25 mouse cellular contexts compared by ENCODE assay signal in genomic region chr14:101417679-101418078, GRCm38 (mm10).
DNase-seq lines count a peak whose midpoint lies in the region; ATAC-seq and TF ChIP-seq lines count a peak whose summit lies in the region.
"Had no signal": no experiment of that assay in that cellular context is flagged by ENCODE, and none has a peak within 500 bp of the region (broad histone marks: within the 10 kb centered on the region; RNA-seq: fewer than 3 reads in every experiment).

No protein-coding gene starts in this region.

- no peaks in the 10 kb centered on the region for H3K4me1 ChIP-seq in kidney, embryonic 14.5 days (ENCODE audit: control insufficient read depth, insufficient read depth, low read length)
- 0 out of 2 replicates have a peak, but pooled peaks cover 2% of the 10 kb centered on the region for H3K4me1 ChIP-seq in kidney, embryonic 16.5 days (ENCODE audit: insufficient read depth, low read length)
- H3K4me1 ChIP-seq in lung, postnatal 0 days (ENCODE audit: insufficient read depth, low read depth, low read length) = no peaks in the 10 kb centered on the region
- H3K4me1 ChIP-seq: embryonic facial prominence, embryonic 13.5 days; embryonic facial prominence, embryonic 15.5 days; forebrain, embryonic 10.5 days; forebrain, embryonic 12.5 days had no signal

- no peak overlapping the region for H3K4me3 ChIP-seq in kidney, embryonic 14.5 days (ENCODE audit: low read length)
- H3K4me3 ChIP-seq in kidney, embryonic 16.5 days (ENCODE audit: low read length) = no peak overlapping the region
- H3K4me3 ChIP-seq in C2C12 (ENCODE audit: insufficient read depth, poor library complexity, severe bottlenecking) = no peak overlapping the region
- no peak overlapping the region for H3K4me3 ChIP-seq in lung, postnatal 0 days (ENCODE audit: low read depth, low read length)
- H3K4me3 ChIP-seq: embryonic facial prominence, embryonic 13.5 days; embryonic facial prominence, embryonic 15.5 days; erythroblast, embryonic 14.5 days; forebrain, embryonic 10.5 days; forebrain, embryonic 12.5 days had no signal

- H3ac ChIP-seq in C2C12 (ENCODE audit: control insufficient read depth, insufficient read length, low read depth) = no peak overlapping the region

- peak; percentile 73; the same call in 1 of the 2 replicates for ATAC-seq in kidney, embryonic 14.5 days (ENCODE audit: low FRiP score, low TSS enrichment)
- ATAC-seq in kidney, embryonic 16.5 days (ENCODE audit: low FRiP score, low TSS enrichment) = no peak
- peak; percentile 73 for ATAC-seq in Patski
- ATAC-seq in lung, postnatal 0 days = no peak
- ATAC-seq: CD4-positive, CD25-positive, alpha-beta regulatory T cell, adult 4 months; forebrain, embryonic 14.5 days; forebrain, embryonic 16.5 days had no signal

- POLR2A ChIA-PET in Patski (lab: Charles Lee) = interaction anchor here (0.6 kb wide), 1 partner anchor 416 kb away, joined by 4 read pairs; no protein-coding TSS in a partner anchor

- H3K79me2 ChIP-seq in C2C12 (ENCODE audit: control insufficient read depth, insufficient read depth) = no peaks in the 10 kb centered on the region

- TF ChIP-seq CTCF in C2C12 (IDR thresholded peaks at IDR 0.05; ENCODE audit: control insufficient read depth, insufficient read depth, insufficient read length) (no peak), Patski (IDR thresholded peaks at IDR 0.05) (no peak)
- no peak for TF ChIP-seq CTCF in lung, postnatal 0 days (IDR thresholded peaks at IDR 0.05)

- CTCF ChIA-PET in Patski (lab: Charles Lee) = interaction anchor here (1.3 to 1.8 kb wide), 4 partner anchors 11 to 41 kb away, joined by 3 to 7 read pairs (median 4); no protein-coding TSS in a partner anchor

- H3K4me2 ChIP-seq in kidney, embryonic 14.5 days (replicated peaks; ENCODE audit: low read depth, low read length) = no peak overlapping the region
- H3K4me2 ChIP-seq in kidney, embryonic 16.5 days (replicated peaks; ENCODE audit: low read depth, low read length) = no peak overlapping the region
- no peak overlapping the region for H3K4me2 ChIP-seq in lung, postnatal 0 days (replicated peaks; ENCODE audit: low read depth, low read length)
- H3K4me2 ChIP-seq: embryonic facial prominence, embryonic 13.5 days; embryonic facial prominence, embryonic 15.5 days; forebrain, embryonic 12.5 days had no signal

- DNase-seq in Patski (ENCODE audit: low read depth, low spot score) = peak; percentile 49
- no peak for DNase-seq in lung, postnatal 0 days (ENCODE audit: low spot score)
- DNase-seq: adrenal gland, adult 2 months; adrenal gland, postnatal 10 days; adrenal gland, postnatal 25 days; cerebellum, adult 11 months; cerebellum, adult 18-20 months; cerebellum, adult 8-10 months; cerebellum, adult 9-11 months; cerebellum, postnatal 14 days; cerebellum, postnatal 36 days; embryo, embryonic 11 days had no signal

- H3K9ac ChIP-seq in kidney, embryonic 14.5 days (ENCODE audit: low read depth, low read length) = no peak overlapping the region
- H3K9ac ChIP-seq in kidney, embryonic 16.5 days (replicated peaks; ENCODE audit: low read length) = no peak overlapping the region
- H3K9ac ChIP-seq in lung, postnatal 0 days (replicated peaks; ENCODE audit: low read depth) = no peak overlapping the region
- H3K9ac ChIP-seq: embryonic facial prominence, embryonic 13.5 days; embryonic facial prominence, embryonic 15.5 days; forebrain, embryonic 12.5 days had no signal

- H3K36me3 ChIP-seq in kidney, embryonic 14.5 days (ENCODE audit: control insufficient read depth, insufficient read depth, low read length) = no peaks in the 10 kb centered on the region
- H3K36me3 ChIP-seq in kidney, embryonic 16.5 days (ENCODE audit: insufficient read depth, low read length) = no peaks in the 10 kb centered on the region
- no peaks in the 10 kb centered on the region for H3K36me3 ChIP-seq in C2C12 (ENCODE audit: control insufficient read depth, insufficient read depth)
- H3K36me3 ChIP-seq in lung, postnatal 0 days (ENCODE audit: insufficient read depth, low read length) = no peaks in the 10 kb centered on the region
- H3K36me3 ChIP-seq: embryonic facial prominence, embryonic 13.5 days; embryonic facial prominence, embryonic 15.5 days; forebrain, embryonic 10.5 days; forebrain, embryonic 12.5 days; G1E had no signal

- TF ChIP-seq EP300 in lung, postnatal 0 days (IDR thresholded peaks at IDR 0.05) = no peak

- WGBS in kidney, embryonic 14.5 days = 52% methylated on average over 2 of the region's 2 CpGs
- 42% methylated on average over 2 of the region's 2 CpGs for WGBS in kidney, embryonic 16.5 days
- WGBS in lung, postnatal 0 days = 79% methylated on average over 2 of the region's 2 CpGs

- no peak overlapping the region for H3K27ac ChIP-seq in kidney, embryonic 14.5 days (ENCODE audit: low read depth, low read length)
- no peak overlapping the region for H3K27ac ChIP-seq in kidney, embryonic 16.5 days (ENCODE audit: low read length)
- H3K27ac ChIP-seq in lung, postnatal 0 days (ENCODE audit: low read length) = no peak overlapping the region
- H3K27ac ChIP-seq: embryonic facial prominence, embryonic 13.5 days; embryonic facial prominence, embryonic 15.5 days; forebrain, embryonic 10.5 days; forebrain, embryonic 12.5 days had no signal

- H3K27me3 ChIP-seq in kidney, embryonic 14.5 days (ENCODE audit: control insufficient read depth, insufficient read depth, low read length) = no peaks in the 10 kb centered on the region
- no peaks in the 10 kb centered on the region for H3K27me3 ChIP-seq in kidney, embryonic 16.5 days (ENCODE audit: insufficient read depth, low read length)
- H3K27me3 ChIP-seq in C2C12 (ENCODE audit: control insufficient read depth, insufficient read depth, insufficient read length) = no peaks in the 10 kb centered on the region
- H3K27me3 ChIP-seq in Patski = no peaks in the 10 kb centered on the region
- H3K27me3 ChIP-seq in lung, postnatal 0 days (replicated peaks; ENCODE audit: insufficient read depth, low read length) = no peaks in the 10 kb centered on the region
- H3K27me3 ChIP-seq: CH12.LX; embryonic facial prominence, embryonic 13.5 days; embryonic facial prominence, embryonic 15.5 days; forebrain, embryonic 12.5 days had no signal

- in situ Hi-C loops in Patski (cut with MboI; ENCODE audit: low pct_unique_long_range_greater_than_20kb) = no loop called here

- no peaks in the 10 kb centered on the region for H3K79me3 ChIP-seq in C2C12 (ENCODE audit: low read depth)

- no peaks in the 10 kb centered on the region for H3K9me3 ChIP-seq in kidney, embryonic 14.5 days (ENCODE audit: control insufficient read depth, low read length)
- H3K9me3 ChIP-seq in kidney, embryonic 16.5 days (ENCODE audit: low read length) = no peaks in the 10 kb centered on the region
- no peaks in the 10 kb centered on the region for H3K9me3 ChIP-seq in lung, postnatal 0 days (ENCODE audit: low read length)
- H3K9me3 ChIP-seq: embryonic facial prominence, embryonic 15.5 days; forebrain, embryonic 10.5 days; forebrain, embryonic 12.5 days had no signal

TF ChIP-seq in C2C12, 6 proteins besides CTCF, POLR2A, EP300 and RAD21:
- no peak for TF ChIP-seq MYOG (IDR thresholded peaks at IDR 0.05; ENCODE audit: control insufficient read depth, extremely low read depth, insufficient read length)
- TF ChIP-seq MAX (IDR thresholded peaks at IDR 0.05) = no peak
- no peak for TF ChIP-seq FOSL1 (IDR thresholded peaks at IDR 0.05; ENCODE audit: insufficient read depth, low read length, poor library complexity, severe bottlenecking)
- TF ChIP-seq MYOD1 (IDR thresholded peaks at IDR 0.05; ENCODE audit: control insufficient read depth, insufficient read length, low read depth) = no peak
- no peak for TF ChIP-seq USF1 (IDR thresholded peaks at IDR 0.05; ENCODE audit: low read depth)
- TF ChIP-seq CEBPB (IDR thresholded peaks at IDR 0.05; ENCODE audit: low read depth) = peak; percentile 20

Comparison
In these comparisons a context has a peak if more than half of its experiments do, and no peak if none do; other contexts are left out.
1. ATAC-seq: peak in kidney, embryonic 14.5 days (single experiment) and Patski (single experiment); none in kidney, embryonic 16.5 days (single experiment) and lung, postnatal 0 days (single experiment).